Mouse (Mus musculus) megakaryocyte-erythroid progenitor cell, adult 5-6 weeks (primary cell): ENCODE measurements around the gene Fancc. TPM values are rescaled to one million over a fixed set of nuclear protein-coding genes. Genes with fewer than 3 reads are reported as not detected.
"Not testable (repeated sequence)": the region's sequence is repeated elsewhere in the genome, so short reads cannot be mapped to it uniquely, and the experiment has no call there.

ENCODE experiments used
- ATAC-seq: replicated peaks from 2 replicates; pipeline ENCODE4 v1.8.0; 2016; ENCODE audit warnings: mild to moderate bottlenecking, inconsistent platforms; ENCODE audit not compliant: severe bottlenecking, poor library complexity, low FRiP score, low TSS enrichment
- total RNA-seq, 2 experiments: library from RNA; stranded (forward) in 1 of 2; stranded (reverse) in 1 of 2; fragments of 200-1000, 215-1000 nt in 1 of 2; fragments of >200 nt in 1 of 2; fragmentation: Nextera tagmentation in 1 of 2; gene quantifications; 2 replicates each; pipeline ENCODE4 v1.2.3; 2014 to 2017

Gene Fancc
- total RNA-seq, 2 experiments from 2014 or later = 16.9 to 20.0 TPM

DNA sequence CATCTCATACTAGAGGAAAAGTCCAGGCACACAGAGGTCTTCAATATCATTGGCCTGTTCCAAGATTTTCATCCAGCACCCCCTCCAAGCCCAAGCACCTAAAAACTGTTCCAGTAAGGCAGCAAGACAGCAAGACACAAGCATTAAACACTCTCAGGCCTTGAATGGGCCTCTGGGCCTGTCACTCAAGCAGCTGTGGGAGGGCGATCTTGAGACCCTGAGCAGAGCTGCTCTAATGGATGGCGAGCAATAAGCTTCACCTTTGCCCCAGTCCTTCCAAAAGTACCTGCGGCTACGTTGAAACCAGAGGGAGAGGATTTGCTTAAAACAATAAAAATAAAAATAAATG, 66.4 kb downstream of the Fancc start:
- peak; percentile 27; the same call in 1 of the 2 replicates for ATAC-seq

- no peak for ATAC-seq
Measured at GRCm38 (mm10) chr13:63430206-63430605, 66.9 kb downstream of the Fancc start.

DNA sequence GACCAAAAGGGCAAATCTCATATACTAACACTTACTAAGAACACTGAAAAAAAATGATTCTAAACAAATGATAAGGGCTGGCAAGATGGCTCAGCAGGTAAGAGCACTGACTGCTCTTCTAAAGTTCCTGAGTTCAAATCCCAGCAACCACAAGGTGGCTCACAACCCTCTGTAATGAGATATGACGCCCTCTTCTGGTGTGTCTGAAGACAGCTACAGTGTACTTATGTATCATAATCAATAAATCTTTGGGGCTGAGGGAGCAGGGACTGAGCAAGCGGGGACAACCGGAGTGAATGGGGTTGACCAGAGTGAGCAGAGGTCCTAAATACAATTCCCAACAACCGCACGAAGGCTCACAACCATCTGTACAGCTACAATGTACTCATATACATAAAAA, 68.9 kb downstream of the Fancc start:
- ATAC-seq = not testable (repeated sequence)

GRCm38 (mm10) chr13:63423060-63423459, 74.0 kb downstream of the Fancc start:
- no peak for ATAC-seq

- no peak for ATAC-seq
Measured at GRCm38 (mm10) chr13:63421225-63421624, 75.9 kb downstream of the Fancc start.

DNA sequence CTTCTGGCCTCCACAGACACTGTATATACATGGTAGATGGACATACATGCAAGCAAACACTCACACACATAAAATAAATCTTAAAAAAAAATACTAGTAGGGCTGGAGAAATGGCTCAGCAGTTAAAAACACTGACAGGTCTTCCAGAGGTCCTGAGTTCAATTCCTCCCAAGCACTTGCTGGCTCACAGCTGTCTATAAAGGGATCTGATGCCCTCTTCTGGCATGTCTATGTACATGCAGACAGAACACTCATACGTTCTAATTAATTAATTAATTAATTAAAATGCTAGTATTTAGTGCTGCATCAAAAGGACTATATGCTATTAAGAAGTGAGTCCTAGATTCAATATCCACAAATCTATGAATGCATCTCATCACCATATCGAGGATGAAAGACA, 78.9 kb downstream of the Fancc start:
- 0 out of 2 replicates have a peak, but pooled peaks have one; percentile 37 for ATAC-seq

DNA sequence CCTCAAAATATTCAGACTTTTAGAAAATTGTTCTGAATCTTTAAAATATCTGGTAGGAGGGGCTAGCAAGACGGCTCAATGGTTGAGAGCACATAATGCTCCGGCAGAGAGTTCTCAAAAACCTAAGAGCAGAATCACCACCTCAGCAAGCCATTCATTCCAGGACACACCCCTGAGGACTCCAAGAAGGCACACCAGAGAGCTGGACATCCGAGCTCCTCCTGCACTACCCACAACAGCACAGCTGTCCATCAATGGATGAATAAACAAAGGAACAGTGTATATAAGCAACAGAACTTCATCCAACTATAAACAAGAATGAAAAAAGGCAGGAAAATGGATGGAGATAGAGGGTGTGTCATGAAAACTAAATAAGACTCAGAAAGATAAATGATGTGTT, 80.3 kb downstream of the Fancc start:
- ATAC-seq = no peak

DNA sequence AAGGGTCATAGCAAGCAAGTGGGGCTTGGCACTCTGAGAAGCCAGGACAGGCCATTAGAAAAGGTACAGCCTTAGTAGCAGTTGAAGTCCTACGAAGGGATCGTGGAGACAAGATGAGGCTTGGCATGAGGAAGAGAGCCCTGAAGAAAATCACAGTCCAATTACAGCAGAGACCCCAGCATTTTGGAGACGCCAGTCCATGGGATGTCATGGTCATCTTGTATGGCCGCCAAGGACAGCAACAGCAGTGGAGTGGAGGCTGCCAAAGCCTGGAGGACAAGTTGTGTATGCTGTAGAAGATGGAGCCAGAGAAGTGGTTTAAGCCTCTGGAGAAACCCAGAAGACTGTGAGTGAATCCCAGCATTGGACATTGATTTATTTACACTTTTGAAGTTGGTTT, 84.4 kb downstream of the Fancc start:
- ATAC-seq = no peak

- ATAC-seq = peak; percentile 71
Measured at GRCm38 (mm10) chr13:63411310-63412022, 85.6 kb downstream of the Fancc start.

GRCm38 (mm10) chr13:63410578-63411298, 86.3 kb downstream of the Fancc start:
- peak; percentile 91 for ATAC-seq

- ATAC-seq = no peak
Measured at GRCm38 (mm10) chr13:63405151-63405550, 91.9 kb downstream of the Fancc start.

GRCm38 (mm10) chr13:63404657-63405056, 92.4 kb downstream of the Fancc start:
- no peak for ATAC-seq

- ATAC-seq = no peak
Measured at GRCm38 (mm10) chr13:63402823-63403222, 94.3 kb downstream of the Fancc start.

- ATAC-seq = no peak
Measured at GRCm38 (mm10) chr13:63400069-63400468, 97.0 kb downstream of the Fancc start.

DNA sequence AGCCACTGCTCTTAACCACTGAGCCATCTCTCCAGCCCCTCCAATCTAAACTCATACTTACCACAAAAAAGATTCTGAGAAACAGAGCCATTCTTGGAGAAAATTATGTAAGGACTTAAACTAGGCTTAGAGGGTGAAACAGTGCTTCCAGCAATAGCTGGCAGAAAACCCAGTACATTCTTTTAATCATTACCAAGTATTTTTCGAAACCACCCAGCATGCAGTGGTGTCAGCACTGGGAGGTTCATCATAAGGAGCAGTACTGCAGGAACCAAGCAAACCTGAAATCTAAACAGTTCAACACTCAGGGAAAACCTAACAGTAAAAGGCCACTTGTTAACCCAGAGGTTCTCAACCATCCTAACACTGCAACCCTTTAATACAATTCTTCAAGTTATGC, 99.7 kb downstream of the Fancc start:
- no peak for ATAC-seq

DNA sequence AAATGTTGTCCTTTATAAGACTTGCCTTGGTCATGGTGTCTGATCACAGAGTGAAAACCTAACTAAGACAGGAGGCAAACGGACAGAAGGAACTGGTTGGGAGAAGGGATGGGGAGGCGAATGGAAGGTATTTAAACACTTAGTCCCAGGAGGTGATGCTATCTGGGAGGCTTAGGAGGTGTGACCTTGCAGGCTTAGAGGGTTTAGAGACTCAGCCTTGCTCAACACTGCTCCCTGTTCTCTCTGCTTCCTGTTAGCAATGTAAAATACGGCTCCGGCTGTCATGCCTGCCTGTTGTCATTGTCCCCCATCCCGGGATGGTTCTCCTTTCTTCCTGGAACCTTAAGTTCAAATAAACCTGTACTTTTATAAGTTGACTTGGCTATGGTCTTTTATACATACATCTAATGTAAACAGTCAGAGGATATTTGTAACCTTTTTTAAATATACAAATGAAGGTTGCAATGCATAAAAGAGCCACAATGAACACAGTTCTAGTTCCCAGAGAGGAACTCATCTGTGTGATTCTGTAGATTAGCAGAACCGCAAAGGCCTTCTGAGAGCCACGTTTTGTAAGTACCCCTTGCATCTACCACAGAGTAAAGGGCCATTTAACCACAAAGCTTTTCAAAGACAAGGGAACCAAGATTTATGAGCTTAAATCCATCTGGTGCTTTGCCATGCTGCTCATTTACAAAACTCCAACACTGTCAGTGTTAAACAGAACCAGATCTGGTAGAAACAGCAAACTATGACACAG, 102.6 kb downstream of the Fancc start:
- peak; percentile 65; the same call in 1 of the 2 replicates for ATAC-seq

- no peak for ATAC-seq
Measured at GRCm38 (mm10) chr13:63385234-63385633, 111.8 kb downstream of the Fancc start.

- no peak for ATAC-seq
Measured at GRCm38 (mm10) chr13:63384775-63385174, 112.3 kb downstream of the Fancc start.

DNA sequence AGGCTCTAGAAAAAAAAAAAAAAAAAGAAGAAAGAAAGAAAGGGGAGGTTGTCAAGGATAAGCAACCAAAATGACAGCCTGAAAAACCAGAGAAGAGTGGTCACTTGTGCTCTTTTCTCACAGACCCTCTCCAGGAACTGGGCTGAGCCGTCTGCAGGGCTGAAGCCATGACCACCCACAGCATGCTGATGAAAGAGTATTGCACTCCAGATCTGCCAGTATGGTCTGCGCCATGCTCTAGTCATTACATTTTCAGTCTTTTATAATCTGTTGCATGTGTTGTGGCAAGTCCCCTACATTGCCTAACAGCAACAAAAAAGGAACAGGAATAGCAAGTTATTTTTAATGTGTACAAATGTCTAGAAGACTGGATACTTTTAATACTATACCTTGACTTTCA, 114.9 kb downstream of the Fancc start:
- ATAC-seq = no peak

DNA sequence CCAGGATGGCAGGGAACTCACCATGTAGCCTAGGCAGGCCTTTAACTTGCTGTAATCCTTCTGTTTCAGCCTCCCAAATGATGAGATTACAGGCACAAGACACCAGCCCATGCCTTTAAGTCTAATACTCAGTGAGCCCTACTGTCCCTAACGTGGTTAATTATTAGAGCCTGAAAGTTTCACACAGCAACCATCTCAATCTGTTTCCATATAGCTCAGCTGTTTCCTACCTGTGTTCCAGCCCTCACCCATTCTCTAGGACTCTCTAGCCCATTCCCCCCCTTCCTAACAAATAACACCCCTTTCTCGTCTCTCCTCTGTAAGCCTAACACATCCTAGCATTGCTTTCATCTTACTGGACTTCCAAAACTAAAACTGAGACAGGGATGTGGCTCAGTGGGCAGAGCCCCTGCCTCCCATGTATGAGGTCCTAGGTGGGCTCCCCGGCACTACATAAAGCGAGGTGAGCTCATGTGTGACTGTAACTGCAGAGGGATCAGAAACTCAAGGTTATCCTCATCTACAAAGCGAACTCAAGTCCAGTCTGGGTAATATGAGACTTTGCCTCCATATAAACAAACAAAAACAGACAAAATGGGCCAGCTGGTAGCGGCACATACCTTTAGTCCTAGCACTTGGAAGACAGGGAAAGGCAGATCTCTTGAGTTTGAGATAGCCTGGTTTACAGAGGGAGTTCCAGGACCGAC, 123.5 kb downstream of the Fancc start:
- ATAC-seq = no peak
